Mouse (Mus musculus): ENCODE results near the gene Sgcd.
A peak's percentile ranks its signal among the peaks of the same experiment; 100 is the strongest.

Gene Sgcd

DNA sequence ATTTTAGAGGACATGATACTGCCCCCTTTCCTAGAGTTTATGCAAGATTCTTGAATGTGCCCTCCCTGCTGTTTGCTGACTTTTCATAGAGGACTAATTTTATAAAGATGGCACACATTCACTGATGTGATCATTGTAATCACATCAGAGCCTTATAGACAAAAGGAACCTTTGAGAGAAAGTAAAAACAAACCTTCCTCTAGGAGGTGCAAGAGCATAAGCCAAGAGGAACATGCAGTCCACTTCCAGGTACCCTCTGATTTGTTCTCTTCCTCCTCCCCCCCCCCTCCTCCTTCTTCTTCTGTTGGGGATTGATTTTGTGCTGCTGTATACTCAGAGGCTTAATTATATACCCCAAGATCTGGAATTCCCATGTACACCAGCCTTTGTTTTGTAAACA lies 978.6 kb downstream of the Sgcd start:
- DNase-seq (ENCODE audit: low spot score), result no peak

DNA sequence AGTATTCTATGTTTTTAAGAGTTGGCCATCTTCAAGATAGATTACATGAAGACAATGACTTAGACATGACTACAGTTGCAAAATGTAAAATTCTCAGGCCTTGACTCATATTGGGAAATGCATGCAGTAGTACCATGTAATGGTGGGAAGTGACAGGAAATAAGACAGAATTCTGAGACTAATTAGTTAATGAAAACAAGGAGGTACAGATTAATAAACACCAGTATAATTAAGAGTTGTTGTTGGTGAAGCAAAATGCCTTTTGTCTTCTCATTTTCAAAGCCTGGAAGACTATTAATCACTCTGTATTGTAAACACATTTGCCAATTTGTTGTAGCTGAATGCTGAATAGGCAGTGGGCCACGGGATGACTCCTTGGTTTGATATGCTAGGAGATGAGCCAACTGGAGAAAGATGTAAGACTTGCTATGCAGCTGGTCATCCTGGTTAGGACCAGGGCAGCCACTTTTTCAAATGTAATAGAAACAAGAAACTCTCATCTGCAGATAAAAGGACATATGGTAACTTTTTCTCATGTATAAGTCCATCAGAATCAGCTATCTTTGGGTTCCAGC lies 983.4 kb downstream of the Sgcd start:
- DNase-seq (ENCODE audit: low spot score), result no peak

GRCm38 (mm10) chr11:46939311-46939710 lies 1049.5 kb downstream of the Sgcd start:
- DNase-seq (ENCODE audit: low spot score), result no peak

DNA sequence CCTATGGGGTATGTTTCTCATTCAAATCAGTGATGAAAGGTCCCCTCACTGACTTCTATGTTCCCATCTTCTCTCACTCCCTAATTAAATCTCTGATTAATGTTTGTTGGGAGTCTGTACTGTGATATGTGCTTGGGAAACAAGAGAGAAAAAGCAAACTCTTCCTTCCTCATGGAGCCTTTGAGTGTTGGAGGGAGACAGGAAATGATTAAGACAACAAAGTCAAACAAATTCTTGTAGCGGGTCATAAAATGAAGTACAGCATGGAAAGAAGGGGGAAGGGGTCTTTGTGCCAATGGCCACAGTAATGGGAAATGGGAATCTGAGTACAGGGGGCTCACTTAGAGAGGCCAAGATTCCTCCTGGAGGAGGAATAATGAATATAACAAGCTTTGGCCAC lies 1063.8 kb downstream of the Sgcd start:
- no peak for DNase-seq (ENCODE audit: low spot score)

DNA sequence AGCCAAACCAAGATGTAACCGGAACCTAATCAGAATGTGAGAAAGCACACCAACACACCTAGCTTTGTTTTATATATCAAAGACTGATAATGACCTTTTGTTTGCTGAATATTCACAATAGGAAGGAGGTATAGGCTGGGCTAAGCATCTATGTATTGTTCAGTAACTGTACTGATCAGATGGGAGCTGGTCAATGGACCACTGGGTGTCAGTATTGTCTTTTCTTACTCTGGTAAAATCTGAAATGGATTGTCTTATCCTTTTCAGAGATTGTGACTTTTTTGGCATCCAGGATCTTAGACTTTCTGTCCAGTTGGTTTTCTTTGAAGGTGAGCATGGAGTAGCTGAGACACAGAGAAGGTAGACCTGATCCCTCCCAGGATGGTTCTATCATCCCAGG lies 1068.5 kb downstream of the Sgcd start:
- DNase-seq (ENCODE audit: low spot score), result no peak

DNA sequence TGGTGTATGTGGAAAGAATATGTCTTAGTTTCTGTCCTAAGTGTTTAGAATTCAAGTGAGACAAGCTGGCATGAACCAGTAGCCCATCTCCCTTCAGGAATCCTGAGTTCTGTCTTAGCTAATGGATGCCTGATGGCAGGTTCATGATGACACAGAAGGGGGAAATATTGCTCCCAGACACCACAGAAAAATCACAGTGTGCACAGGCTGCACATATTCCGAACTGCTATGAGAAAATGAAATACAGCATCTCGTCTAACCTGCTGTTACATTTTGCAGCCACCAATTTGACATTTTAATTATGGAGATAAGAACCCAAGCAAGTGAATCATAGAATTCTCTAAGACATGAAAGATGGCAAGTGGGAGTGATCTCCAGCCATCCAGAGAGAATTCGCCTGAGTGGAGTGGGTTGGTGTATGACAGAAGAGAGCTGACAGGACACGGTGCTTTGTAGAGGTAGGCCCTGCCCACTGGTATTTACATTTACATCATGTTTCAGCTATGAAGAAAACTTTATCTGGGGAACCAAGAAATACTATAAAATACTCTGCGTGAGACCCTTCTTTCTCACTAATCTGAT lies 1076.0 kb downstream of the Sgcd start:
- no peak for DNase-seq (ENCODE audit: low spot score)

- no peak for DNase-seq (ENCODE audit: low spot score)
Observed at GRCm38 (mm10) chr11:46904281-46904680, 1084.5 kb downstream of the Sgcd start.

- no peak for DNase-seq (ENCODE audit: low spot score)
Observed at GRCm38 (mm10) chr11:46889093-46889492, 1099.7 kb downstream of the Sgcd start.

DNA sequence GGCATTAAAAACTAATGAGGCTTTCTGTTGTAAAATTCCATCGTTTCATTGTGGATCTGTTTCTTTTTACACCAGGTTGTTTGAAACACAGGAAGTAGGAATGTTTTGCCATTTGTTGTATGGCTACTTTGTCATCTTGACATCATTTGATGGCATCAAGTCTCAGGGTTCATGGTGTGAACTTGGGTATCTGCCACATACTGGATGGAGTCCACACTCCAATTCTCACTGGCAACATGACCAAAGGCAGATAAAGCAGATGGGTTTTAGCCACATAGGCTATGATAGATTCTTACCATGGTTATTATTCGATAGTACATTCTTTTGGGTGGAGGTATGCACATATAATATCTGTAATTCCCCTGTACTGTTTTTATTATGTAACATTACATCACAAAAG lies 1106.3 kb downstream of the Sgcd start:
- DNase-seq (ENCODE audit: low spot score), result no peak

DNA sequence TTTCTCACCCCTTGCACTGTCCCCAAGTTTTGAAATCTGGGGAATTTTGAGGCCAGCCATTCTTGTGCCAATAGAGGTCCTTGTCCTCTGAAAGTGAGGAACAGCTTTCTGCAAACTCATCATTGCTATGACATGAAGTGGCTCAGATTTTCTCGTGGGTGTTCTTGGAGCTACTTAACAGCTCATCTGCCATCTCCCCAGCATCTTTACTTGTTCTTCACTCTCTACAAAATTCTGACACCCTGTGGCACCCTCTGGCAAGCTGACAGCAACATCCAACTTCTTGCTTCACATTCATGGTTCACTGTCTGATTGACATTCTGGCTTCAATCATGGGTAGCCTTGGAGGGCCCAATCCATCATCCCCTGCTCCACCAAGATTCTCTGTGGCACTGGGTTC lies 1113.0 kb downstream of the Sgcd start:
- peak; percentile 9 for DNase-seq (ENCODE audit: low spot score)

DNA sequence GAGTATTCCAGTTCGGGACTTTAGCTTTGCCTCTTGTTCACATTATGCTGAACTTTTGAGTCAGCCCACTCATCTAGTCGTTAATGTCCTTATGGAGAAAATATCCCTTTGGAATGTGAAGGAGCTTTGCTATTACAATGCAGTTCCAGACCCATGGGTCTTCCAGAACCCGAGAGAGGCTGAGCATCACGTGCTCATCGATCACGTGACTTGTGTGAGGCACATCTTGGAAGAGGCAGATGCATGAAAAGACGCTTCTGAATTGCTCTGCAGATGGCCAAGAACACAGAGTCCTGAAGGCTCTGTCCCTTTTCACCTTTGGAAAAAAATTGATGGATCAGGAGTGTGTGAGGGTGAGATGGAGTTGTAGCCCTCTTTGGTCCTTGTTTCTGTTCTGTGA lies 1120.2 kb downstream of the Sgcd start:
- no peak for DNase-seq (ENCODE audit: low spot score)

DNA sequence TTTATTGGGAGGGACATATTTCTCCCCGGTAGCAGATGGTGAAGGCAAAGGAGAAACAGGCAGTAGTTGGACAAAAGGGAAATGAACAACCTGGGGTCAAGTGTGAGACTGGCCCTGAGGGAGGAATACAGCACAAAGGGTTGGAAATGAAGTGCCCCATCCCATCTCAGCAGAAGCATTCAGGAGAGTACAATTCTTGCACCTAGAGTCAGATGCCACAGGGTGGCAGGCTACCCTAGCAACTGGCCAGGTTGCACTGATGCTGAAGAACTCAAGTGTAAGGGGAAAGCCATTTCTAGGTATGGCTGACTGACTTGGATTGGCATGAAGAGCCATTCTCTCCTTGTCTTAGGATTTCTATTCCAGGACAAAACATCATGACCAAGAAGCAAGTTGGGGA lies 1124.0 kb downstream of the Sgcd start:
- no peak for DNase-seq (ENCODE audit: low spot score)

- DNase-seq (ENCODE audit: low spot score), result no peak
Observed at GRCm38 (mm10) chr11:46848221-46848971, 1140.4 kb downstream of the Sgcd start.

DNA sequence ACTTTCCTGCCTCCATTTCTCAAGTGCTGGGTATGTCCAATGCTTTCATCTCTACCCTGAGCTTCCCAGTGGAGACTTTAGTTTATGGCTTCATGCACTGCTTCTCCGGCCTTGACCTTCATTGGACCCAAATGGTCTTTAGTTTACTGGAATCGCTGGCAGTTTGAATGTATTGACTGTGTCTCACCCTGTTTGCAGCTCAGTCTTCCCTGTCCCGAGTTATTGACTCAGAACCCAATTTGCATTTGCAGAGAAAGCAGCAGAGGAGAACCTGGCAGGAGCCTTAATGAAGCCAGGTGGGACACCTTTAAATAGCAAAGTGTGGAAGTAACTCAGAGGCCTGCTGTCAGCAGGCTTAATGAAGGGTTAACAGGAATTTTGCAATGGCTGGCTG lies 1140.9 kb downstream of the Sgcd start:
- no peak for DNase-seq (ENCODE audit: low spot score)

DNA sequence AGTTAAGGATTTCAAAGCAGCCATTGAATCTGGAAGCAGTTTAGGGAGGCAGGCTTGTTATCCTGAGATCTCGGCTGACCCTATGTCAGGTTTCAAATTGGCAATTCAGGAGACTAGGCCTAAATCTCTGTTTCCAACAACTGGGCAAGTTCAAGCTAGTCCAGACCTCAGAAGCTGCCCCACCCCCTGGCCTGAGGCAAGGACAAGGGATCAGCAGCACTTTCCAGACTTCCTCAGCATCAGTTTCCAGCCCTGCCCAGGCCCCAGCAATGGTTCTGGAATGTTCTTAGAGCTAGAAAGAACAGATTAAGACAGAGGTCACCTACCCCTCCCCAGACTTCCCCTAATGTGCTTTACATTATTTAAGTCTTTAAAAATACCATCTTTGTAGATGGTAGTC lies 1142.1 kb downstream of the Sgcd start:
- no peak for DNase-seq (ENCODE audit: low spot score)

Data from left cerebral cortex, adult 11 months (tissue).